Mouse (Mus musculus) brain, adult 2 months (tissue): ENCODE measurements at regions not wholly inside any gene's neighbourhood (a gene's known extent, or its start where the extent isn't known, plus 50 kb on each side); places are given as distances from the start of the nearest gene placed in this dataset.

Source experiments
- DNase-seq: peaks from one replicate; pipeline ENCODE4 v3.0.0; 2011; ENCODE audit warnings: low read depth, low spot score

- DNase-seq, result peak; percentile 3
Observed at GRCm38 (mm10) chrX:76319552-76319951, 55.4 kb downstream of the Cldn34b3 start.
